Mouse (Mus musculus) lung, embryonic 14.5 days (tissue): ENCODE data around the gene Spag6. TPM values are rescaled to one million over a fixed set of nuclear protein-coding genes. Genes with fewer than 3 reads are reported as not detected.

Experiments used
- ATAC-seq: fragments of 200-750 bp; cut with Nextera tagmentation; 2 replicates; pipeline ENCODE4 v1.8.0; 2017; ENCODE audit warnings: mild to moderate bottlenecking, moderate TSS enrichment, moderate library complexity; ENCODE audit not compliant: insufficient read depth
- DNase-seq: peaks from one replicate; pipeline ENCODE4 v3.0.0-alpha.2; 2015
- H3K27ac ChIP-seq: fragments of 300-500 bp; sonication (generic); 2 replicates; pipeline ENCODE4 v1.5.1; 2014; ENCODE audit warnings: low read depth, mild to moderate bottlenecking, moderate library complexity
- H3K27me3 ChIP-seq: fragments of 300-500 bp; sonication (generic); 2 replicates; pipeline ENCODE4 v1.6.1; 2014; ENCODE audit warnings: low read length, control low read depth; ENCODE audit not compliant: insufficient read depth
- H3K36me3 ChIP-seq: fragments of 300-500 bp; sonication (generic); 2 replicates; pipeline ENCODE4 v1.6.1; 2014; ENCODE audit warnings: control low read depth; ENCODE audit not compliant: insufficient read depth
- H3K4me1 ChIP-seq: fragments of 300-500 bp; sonication (generic); 2 replicates; pipeline ENCODE4 v1.6.1; 2014; ENCODE audit warnings: antibody characterized with exemption, control low read depth; ENCODE audit not compliant: insufficient read depth
- H3K4me2 ChIP-seq: fragments of 300-500 bp; sonication (generic); 2 replicates; pipeline ENCODE4 v1.6.1; 2014; ENCODE audit warnings: mild to moderate bottlenecking
- H3K4me3 ChIP-seq: fragments of 300-500 bp; sonication (generic); 2 replicates; pipeline ENCODE4 v1.5.1; 2014; ENCODE audit warnings: low read depth, low read length
- H3K9ac ChIP-seq: fragments of 300-500 bp; sonication (generic); 2 replicates; pipeline ENCODE4 v1.6.1; 2014
- H3K9me3 ChIP-seq: fragments of 300-500 bp; sonication (generic); 2 replicates; pipeline ENCODE4 v1.6.1; 2016; ENCODE audit warnings: low read depth, low read length, control low read depth
- CTCF ChIP-seq: IDR thresholded peaks from 2 replicates; pipeline ENCODE4 v1.5.1; 2016; ENCODE audit warnings: antibody characterized with exemption, low read depth
- WGBS: fragments of 180-500 bp; shearing (Covaris S2); extraction: QIAGEN DNeasy Blood & Tissue Kit; methylation state at CpG from one replicate; pipeline ENCODE4 v1.1.7; 2014; 5-methylcytosine and 5-hydroxymethylcytosine counted together
- polyA plus RNA-seq: library from polyadenylated mRNA; unstranded; fragments of >200 nt; fragmentation: Nextera tagmentation; extraction: Ambion mirVana; gene quantifications from 2 replicates; pipeline ENCODE4 v1.2.1, GENCODE M21; 2014

Spag6 gene
- polyA plus RNA-seq, 1 experiment from 2014 or later: 0.14 TPM

- Histone ChIP-seq H3K27me3 (no peaks in the 10 kb centered on the region), H3K36me3 (no peaks in the 10 kb centered on the region), H3K27ac (peak overlapping the region; percentile 95; the same call in 1 of the 2 replicates), H3K4me2 (peak overlapping the region; percentile 74), H3K4me3 (peak overlapping the region; percentile 69), H3K9me3 (no peaks in the 10 kb centered on the region), H3K4me1 (0 out of 2 replicates have a peak, but pooled peaks cover 4% of the 10 kb centered on the region), H3K9ac (peak overlapping the region; percentile 95)
- ATAC-seq (peak; percentile 33), DNase-seq (peak; percentile 55)
- no peak for TF ChIP-seq CTCF
- WGBS: 32% methylated on average over 4 of the region's 4 CpGs
These were observed 72.6 kb downstream of the Spag6 start for GRCm38 (mm10) chr2:18766441-18766820.

- Histone ChIP-seq H3K27ac (peak overlapping the region; percentile 95), H3K36me3 (no peaks in the 10 kb centered on the region), H3K4me1 (0 out of 2 replicates have a peak, but pooled peaks cover 4% of the 10 kb centered on the region), H3K4me3 (peak overlapping the region; percentile 69), H3K27me3 (no peaks in the 10 kb centered on the region), H3K9me3 (no peaks in the 10 kb centered on the region), H3K9ac (peak overlapping the region; percentile 95), H3K4me2 (peak overlapping the region; percentile 74)
- ATAC-seq (peak; percentile 85), DNase-seq (peak; percentile 94)
- TF ChIP-seq CTCF: no peak
- under 1% methylated on average over 56 of the region's 56 CpGs for WGBS
These were observed 73.1 kb downstream of the Spag6 start for GRCm38 (mm10) chr2:18766821-18767541.

GRCm38 (mm10) chr2:18768414-18768813 lies 74.6 kb downstream of the Spag6 start:
- DNase-seq (no peak), ATAC-seq (no peak)
- whole genome bisulfite sequencing: 91% methylated on average over 2 of the region's 2 CpGs
- Histone ChIP-seq H3K9ac (no peak overlapping the region), H3K4me2 (no peak overlapping the region), H3K4me1 (0 out of 2 replicates have a peak, but pooled peaks cover 4% of the 10 kb centered on the region), H3K9me3 (no peaks in the 10 kb centered on the region), H3K27ac (no peak overlapping the region), H3K36me3 (no peaks in the 10 kb centered on the region), H3K4me3 (no peak overlapping the region), H3K27me3 (no peaks in the 10 kb centered on the region)
- no peak for TF ChIP-seq CTCF

- Histone ChIP-seq H3K27me3 (no peaks in the 10 kb centered on the region), H3K4me3 (no peak overlapping the region), H3K9ac (no peak overlapping the region), H3K4me2 (no peak overlapping the region), H3K9me3 (no peaks in the 10 kb centered on the region), H3K36me3 (no peaks in the 10 kb centered on the region), H3K27ac (no peak overlapping the region), H3K4me1 (no peaks in the 10 kb centered on the region)
- TF ChIP-seq CTCF: no peak
- ATAC-seq (no peak), DNase-seq (no peak)
- WGBS: 62% methylated on average over 8 of the region's 8 CpGs
These were observed 78.6 kb downstream of the Spag6 start for GRCm38 (mm10) chr2:18772413-18772812.

GRCm38 (mm10) chr2:18774326-18774725 lies 80.5 kb downstream of the Spag6 start:
- no peaks in the 10 kb centered on the region for H3K9me3 ChIP-seq
- DNase-seq (no peak), ATAC-seq (no peak)
- peaks cover 5% of the 10 kb centered on the region; the same call in 1 of the 2 replicates for H3K4me1 ChIP-seq
- TF ChIP-seq CTCF: no peak
- WGBS: 63% methylated on average over 6 of the region's 6 CpGs
- no peak overlapping the region for H3K9ac ChIP-seq
- H3K36me3 ChIP-seq: no peaks in the 10 kb centered on the region
- no peak overlapping the region for H3K4me2 ChIP-seq
- H3K27me3 ChIP-seq: no peaks in the 10 kb centered on the region
- no peak overlapping the region for H3K27ac ChIP-seq
- no peak overlapping the region for H3K4me3 ChIP-seq

- WGBS: 14% methylated on average over 9 of the region's 9 CpGs
- ATAC-seq (peak; percentile 41; the same call in 1 of the 2 replicates), DNase-seq (peak; percentile 80)
- Histone ChIP-seq H3K4me3 (no peak overlapping the region), H3K36me3 (no peaks in the 10 kb centered on the region), H3K4me2 (0 out of 2 replicates have a peak overlapping the region, but pooled peaks have one; percentile 29), H3K27ac (no peak overlapping the region), H3K4me1 (peaks cover 5% of the 10 kb centered on the region; the same call in 1 of the 2 replicates), H3K9ac (no peak overlapping the region), H3K27me3 (no peaks in the 10 kb centered on the region), H3K9me3 (no peaks in the 10 kb centered on the region)
- TF ChIP-seq CTCF: no peak; the same call in 1 of the 2 replicates
These were observed 84.4 kb downstream of the Spag6 start for GRCm38 (mm10) chr2:18778220-18778619.

- H3K4me3 ChIP-seq: no peak overlapping the region
- 82% methylated on average over 3 of the region's 3 CpGs for WGBS
- no peak for TF ChIP-seq CTCF
These were observed 86.0 kb downstream of the Spag6 start for GRCm38 (mm10) chr2:18779830-18780229.

More at GRCm38 (mm10) chr2:18779830-18780229, 86.0 kb downstream of the Spag6 start:
- H3K27ac ChIP-seq: no peak overlapping the region
- DNase-seq (no peak), ATAC-seq (no peak)
- H3K4me1 ChIP-seq: peaks cover 5% of the 10 kb centered on the region; the same call in 1 of the 2 replicates
- no peak overlapping the region for H3K4me2 ChIP-seq
- no peaks in the 10 kb centered on the region for H3K36me3 ChIP-seq
- H3K9ac ChIP-seq: no peak overlapping the region
- no peaks in the 10 kb centered on the region for H3K27me3 ChIP-seq
- no peaks in the 10 kb centered on the region for H3K9me3 ChIP-seq
